Mouse (Mus musculus) right cerebral cortex, postnatal 10 days (tissue): ENCODE data around the gene Ddx41.

ENCODE experiments used
- DNase-seq, 2 experiments: peaks; one replicate each; pipeline ENCODE4 v3.0.0; 2021; ENCODE audit warnings: low spot score in 2 of 2

Ddx41 gene

DNA sequence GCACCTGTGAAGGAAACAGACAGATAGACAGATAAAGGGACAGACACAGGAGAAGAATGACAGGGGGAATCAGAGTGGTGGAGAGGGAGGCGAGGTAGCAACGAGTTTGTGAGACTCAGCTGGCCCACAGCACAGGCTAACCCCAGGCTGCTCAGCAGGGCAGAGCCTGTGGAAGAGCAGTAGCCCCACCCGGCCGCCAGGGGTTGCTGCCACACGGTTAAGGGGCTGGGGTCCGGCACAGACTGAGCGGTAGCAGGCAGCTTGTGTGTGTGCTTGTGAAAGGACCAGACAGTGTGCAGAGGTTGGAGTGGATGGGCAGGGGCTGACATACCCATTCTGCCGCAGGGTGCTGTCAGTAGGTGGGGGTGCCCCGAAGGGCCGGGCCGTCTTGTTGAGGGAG, 28.6 kb downstream of the Ddx41 start:
- DNase-seq: no peak

DNA sequence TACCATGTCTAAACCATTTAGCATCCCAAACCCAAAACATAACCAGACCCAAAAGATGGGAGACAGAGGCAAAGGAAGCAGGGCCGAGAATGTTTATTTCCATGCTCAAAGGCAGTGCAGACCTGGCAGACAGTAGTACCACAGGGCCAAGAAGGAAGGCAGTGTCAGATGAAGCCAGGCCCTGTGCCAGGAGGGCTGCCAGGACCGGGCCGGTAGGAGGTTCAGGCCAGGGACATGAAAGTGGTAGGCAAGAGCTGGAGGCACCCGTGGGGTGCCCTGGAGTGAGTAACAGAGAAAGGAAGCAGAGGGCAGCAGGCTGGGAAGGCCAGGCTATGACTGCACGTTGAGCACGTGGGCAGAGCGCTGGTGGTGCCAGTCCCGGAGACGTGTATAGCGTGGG, 29.8 kb downstream of the Ddx41 start:
- no peak for DNase-seq

DNA sequence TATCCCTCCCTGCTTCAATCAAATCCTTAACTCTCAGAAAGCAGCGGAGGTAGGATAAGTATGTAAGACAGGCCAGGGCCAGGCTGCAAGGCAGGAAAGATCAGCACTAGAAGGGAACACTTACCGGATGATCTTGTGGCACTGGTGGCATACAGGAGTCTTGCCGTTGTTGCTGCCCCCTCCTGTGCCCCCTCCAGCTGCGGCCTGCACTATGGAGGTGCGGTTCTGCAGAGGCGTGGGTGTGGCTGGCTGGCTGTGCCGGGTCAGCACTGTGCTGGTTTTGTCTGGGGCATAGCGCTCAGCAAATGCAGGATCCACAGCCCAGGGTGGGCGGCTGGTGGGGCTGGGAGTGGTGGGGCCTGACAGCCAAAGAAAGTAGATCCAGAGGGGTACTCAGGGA, 30.6 kb downstream of the Ddx41 start:
- no peak for DNase-seq

DNA sequence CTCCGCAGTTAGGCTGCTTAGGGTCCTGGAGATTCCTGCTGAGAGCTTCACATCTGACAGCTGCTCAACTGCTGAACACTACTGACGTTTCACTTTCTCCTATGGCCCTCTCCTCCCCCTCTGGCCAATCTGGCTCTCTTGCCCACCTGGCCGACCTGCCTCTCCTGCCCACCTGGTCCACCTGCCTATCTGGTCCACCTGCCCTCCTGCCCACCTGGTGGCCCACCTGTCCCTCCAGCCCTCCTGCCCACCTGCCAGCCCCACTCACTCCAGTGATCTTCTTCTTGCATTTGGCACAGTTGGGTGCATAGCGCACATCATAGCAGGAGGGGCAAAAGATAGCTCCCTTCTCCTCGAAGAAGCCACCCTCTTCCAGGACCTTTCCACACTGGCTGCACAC, 32.1 kb downstream of the Ddx41 start:
- no peak for DNase-seq

DNA sequence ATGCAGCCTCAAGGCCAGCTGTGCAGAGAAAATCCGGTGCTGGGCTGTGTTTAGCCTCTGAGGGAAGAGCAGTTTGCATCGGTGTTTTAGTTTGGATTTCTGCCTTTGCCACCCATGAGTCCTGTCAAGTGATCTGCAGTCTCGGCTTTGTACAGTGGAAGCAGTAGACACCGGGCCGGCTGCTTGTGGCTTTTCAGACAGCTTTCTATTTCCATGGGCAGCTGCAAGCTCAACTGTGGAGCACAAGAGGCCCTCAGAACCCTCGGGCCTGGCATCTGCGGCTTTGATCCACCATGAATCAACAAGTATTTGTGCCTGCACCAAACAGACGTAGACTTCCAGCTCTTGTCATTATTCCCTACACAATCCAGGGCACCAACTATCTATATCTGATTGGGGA, 34.1 kb downstream of the Ddx41 start:
- peak; percentile 56 to 69 for DNase-seq

DNA sequence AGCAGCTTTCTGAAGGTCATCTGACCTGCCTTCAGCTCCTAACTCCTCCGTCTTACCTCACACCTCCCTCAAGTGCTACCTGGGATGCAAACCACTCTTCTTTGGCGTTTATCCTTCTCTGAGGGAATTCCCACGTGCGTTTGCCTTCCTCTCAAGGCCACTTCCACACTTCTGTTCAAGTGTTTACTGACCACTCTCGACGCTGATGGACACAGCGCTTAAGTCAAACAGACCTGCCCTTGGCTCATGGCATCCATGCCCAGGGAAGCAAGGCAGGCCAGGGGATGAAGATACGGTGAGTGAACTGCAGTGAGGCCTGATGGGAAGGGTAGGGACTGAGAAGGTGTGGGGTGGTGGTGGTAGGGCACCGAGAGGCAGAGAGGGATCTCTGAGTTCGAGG, 35.9 kb downstream of the Ddx41 start:
- no peak for DNase-seq

DNA sequence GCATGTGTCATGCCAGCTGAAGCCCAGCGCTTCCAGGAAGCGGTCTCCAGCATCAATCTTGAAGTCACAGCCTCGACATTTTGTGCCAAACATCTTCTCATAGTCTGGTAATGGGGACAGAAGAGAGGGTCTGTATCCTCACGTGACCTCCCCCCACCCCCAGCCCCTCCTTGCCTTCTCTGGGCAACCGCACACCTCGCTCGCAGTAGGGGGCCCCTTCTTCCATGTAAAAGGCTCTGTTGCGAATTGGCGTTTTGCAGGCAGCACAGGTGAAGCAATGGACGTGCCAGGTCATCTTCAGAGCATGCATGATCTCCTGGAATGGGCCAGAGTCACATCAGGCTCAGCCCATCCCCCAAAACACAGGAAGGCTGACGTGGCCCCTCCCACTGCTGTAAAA, 37.6 kb downstream of the Ddx41 start:
- no peak for DNase-seq

DNA sequence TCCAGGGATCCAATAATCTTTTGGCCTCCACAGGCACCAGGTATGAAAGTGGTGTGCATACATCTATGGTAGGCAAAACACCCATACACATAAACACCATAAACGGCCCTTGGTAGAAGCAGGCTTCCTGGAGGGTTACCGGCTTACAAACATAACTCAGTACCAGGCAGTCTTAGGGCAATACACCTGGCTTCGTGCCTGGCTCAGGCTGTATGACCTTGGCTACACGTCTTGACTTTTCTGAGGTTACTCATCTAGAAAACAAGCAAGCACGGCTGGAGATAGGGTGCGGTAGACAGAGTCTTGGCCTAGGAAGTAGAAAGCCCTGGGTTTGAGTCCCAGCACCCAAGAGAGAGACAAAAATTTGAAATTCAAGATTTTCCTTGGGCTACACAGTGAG, 39.8 kb downstream of the Ddx41 start:
- no peak for DNase-seq

DNA sequence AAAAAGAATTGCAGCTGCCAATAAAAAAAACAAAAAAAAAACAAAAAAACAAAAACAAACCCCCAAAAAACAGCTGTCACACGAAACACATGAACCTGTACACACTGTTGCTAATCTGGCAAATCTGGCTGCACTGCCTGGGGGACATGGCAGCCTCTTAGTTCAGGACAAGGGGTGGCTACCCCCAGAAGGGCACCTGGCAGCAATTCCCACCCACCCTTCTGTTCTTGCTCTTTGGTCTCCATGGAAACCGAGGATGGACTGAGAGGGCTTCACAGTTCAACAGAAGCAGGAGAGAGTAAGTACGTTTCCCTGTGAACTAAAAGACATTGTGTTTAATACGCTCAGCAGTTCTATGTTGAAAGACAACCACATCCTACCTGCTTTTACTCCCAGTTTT, 40.8 kb downstream of the Ddx41 start:
- no peak for DNase-seq

DNA sequence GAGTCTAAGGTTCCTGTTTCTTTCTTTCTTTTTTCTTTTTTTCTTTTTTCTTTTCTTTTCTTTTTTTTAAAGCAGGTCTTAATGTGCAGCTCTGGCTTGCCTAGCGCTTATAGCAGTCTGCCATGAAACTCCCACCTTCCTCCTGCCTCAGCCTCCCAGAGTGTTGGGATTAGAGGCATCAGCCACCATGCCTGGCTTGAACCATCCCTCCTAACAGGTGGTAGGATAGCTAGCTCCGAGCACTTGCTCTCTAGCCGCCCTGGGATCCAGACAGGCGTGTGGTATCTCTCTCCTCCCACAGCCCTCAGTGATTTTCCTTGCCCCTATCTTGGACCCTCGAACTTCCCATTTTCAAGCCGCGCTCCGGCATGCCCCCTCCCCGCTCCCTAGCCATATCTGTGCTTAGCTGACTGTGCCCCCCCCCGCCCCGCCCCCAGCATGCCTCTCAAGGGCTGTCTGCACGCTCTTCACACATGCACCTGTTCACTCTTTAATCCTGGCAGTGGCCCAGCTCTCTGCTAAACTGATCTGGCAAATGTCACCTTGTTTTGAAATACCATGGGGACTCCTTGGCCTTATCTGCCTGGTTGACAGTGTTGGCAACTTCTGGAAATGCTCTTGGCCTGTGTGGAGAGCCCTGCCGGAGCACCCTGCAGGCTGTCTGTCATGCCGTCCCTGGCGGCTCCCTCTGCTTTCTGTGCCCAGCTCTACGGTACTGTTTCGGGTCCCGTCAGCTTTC, 41.4 kb downstream of the Ddx41 start:
- peak in 1 of 2 experiments; percentile 56 for DNase-seq

DNA sequence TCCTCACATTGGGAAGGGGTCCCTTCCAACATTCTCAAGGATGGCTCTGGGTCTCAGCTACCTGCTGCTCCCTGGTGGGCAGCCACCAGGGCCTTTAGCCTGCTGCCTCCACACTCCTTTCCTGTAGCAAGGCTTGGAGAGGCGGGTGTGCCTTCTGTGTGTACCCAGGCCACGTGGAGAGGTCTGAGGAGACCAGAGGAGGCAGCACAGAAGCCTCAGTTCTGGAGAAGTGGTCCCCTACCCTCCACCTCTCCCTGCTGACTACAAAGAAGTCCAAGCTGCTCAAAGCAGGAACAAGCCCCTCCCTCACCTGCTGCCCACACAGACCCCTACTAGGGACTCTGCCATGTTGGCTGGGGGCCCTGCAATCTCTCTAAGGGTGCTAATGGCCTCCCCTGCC, 42.2 kb downstream of the Ddx41 start:
- DNase-seq: no peak

DNA sequence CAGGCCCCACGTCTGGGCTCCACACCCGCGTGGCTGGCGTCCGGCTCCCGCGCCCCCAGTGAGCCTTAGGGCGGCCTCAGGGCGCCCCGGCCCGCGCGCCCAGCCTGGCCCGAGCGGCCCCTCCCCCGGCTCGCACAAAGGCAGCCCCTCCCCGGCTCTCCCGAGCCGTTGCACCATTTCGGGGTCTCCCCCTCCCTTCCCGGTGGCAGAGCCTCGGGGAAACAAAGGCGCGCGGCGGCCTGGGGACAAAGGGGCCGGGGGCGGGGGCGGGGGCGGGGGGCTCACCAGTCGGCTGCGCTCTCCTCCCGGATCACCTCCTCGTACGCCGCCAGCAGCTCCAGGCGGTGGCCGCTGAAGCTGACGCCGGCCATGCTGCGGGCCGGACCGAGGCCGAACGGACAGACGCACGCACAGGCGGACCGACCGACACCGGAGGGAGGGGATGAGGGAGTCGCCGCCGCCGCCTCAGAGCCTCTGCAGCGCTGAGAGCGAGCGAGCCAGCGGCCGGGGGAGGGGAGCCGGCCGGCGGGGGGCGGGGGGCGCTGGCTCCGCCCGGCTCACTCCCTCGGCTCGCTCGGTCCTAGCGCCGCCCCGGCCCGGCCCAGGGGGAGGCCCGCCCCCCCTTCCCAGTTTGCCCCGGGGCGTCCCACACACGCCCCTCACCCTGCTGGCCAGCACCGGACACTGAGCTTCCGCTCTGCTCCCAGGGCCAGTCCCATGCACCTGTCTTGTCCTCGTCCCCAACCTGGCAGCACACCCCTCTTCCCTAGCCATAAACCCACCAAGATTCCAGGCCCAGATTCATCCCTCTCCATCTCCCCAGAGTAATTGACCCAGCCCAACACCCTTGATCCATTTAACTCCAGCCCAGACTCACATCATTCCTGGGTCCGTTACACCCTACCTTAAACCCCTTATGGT, 48.6 kb downstream of the Ddx41 start, which contains the start of gene Dbn1:
TSS of gene Dbn1 (minus strand) at position 534 of the 921 bp plus-strand sequence.
- peak; percentile 76 for DNase-seq

DNA sequence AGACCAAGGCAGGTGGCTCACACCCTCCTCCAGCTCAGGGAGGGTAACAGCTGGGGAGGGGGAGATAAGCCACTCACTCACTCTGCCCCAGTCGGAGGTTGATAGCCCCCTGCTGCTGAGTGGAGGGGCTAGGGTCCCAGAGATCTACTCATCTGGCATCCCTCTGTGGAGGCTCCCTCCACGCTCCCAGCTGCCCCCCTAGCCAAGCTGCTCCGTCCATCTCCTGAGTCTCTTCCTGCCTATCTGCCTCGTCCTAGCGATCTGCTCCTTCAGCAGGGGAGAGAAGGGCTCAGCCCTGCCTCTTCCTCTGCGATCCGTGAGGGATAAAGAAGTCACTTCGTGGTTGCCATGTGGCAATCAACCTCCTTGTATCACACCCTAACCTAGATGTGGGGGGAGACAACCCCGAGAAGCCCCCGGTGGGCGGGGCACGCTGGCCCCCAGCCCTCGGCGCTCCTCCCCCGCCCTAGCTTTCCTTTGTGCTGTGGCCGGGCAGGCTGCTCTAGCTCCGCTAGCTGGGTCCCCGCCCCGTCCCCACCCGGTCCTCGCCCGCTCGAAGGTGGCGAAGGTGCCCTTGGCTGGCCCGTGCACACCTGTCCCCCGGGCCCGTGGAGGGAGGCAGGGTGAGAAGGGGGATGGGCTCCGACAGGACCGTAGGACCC, 49.4 kb downstream of the Ddx41 start:
- DNase-seq: no peak

DNA sequence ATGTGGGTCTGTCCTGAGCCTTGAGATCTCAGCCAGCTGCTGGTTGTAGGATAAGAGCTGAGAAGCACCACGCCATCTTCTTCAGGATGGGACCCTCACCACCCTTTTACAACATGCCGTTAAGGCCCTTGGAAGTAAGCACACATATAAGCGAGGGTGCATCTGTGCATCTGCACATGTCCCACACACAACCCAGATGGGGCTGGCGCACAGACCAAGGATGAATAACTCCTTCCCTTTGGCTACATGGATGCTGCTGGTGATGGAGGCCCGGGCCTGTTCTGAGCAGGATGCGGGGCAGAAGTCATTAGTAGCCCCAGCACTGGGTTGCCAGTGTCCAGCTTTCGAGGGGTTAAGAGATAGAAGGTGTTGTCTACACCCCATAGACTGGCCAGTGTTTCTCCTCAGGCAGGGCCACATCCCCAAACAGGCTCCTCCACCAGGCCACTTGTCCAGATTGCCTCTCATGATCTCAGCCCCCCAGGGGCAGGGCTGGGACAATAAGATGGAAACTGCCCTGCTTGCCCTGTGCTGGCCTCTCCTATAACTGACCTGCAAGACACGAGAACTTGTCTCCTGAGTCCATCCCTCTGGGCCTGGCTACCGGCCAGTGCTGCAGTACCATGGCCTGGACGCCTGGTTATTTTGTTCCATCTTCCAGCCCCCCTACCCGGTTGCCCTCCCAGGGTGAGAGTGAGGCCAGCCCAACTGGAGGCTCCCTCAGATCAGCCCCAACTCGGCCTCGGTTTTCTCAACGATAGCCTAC, 50.2 kb downstream of the Ddx41 start:
- DNase-seq: no peak

DNA sequence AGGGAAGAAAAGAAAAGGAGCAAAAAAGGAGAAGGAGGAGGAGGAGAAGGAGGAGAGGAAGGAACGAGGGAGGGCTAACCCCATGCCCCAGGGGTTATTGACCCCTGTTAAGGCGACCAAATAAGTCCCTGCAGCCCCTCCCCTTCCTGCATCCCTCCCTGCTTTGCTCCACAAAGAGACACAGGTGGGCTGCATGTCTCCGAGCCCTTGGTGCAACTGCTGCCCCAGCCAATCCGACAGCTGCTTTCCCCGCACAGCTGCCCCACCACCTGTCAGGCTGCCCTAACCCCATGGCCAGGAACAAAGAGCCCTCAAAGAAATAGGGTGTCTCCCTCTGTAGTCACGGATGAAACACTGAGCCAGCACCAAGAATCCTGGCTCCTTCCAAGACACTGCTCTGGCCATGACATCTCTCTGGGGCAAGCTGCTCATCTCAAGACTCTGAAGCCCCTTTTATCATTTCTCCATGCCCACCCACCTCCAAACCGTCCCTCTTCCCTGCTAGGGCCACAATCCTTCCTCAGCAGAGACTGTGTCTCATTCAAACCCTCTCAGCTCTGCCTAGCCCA, 51.9 kb downstream of the Ddx41 start:
- DNase-seq: no peak

DNA sequence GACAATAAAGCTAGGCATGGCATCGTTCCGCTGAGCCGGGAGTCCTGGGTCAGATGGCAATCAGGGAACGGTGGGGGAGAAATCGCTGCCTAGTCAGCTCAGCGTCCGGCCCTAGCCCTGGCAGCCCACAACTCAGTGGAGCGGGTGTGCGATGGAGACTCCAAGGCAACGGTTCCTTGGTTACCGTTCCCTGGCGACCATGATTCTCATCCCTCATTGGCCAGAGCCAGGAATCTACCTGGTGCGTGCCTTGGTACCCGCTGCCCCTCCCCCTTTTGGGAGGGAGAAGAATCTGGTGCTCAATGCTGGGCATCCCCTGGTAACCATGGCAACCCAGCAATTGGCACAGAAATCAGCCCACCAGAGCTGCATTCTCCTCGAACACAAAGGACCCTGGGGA, 52.9 kb downstream of the Ddx41 start:
- peak; percentile 98 to 99 for DNase-seq

DNA sequence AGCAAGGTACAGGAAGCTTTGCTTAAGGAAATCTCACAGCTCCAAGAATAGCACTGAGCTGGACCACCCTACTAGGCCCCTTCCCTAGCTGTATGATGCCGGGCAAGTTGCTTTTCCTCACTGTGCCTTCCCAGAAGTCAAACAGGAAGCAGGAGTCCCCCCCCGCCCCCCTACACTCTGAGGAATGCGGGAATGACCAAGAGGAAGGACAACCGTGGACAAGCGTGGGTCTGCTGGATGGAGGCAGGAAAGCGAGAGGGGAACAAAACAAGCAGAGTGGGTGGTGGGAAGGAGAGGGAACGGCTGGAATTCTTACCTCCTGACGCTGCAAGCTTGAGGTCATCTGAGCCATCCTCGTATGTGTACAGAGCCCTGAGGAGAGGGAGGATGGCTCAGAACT, 53.4 kb downstream of the Ddx41 start:
- DNase-seq: no peak

DNA sequence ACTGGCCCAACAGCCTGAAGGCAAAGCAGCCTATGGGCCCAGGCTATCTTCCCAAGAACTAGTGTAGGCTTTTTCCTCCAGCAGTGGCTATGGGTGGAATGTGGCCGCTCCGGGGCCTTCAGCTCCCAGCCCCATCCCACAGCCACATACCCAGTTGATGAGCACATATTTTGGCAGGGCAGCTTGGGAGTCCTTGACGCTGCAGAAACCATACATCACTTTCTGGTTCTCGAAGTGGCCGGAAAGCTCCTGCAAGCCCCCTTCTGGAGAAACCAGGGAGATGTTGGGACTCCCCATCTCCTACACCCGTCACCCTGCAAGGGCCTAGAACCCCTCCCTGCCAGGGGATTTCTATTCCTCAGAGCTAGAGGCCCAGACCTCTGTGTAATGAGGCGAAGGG, 53.9 kb downstream of the Ddx41 start:
- no peak for DNase-seq
